Mouse (Mus musculus) limb, embryonic 13.5 days (tissue): ENCODE measurements at regions not wholly inside any gene's neighbourhood (a gene's known extent, or its start where the extent isn't known, plus 50 kb on each side); places are given as distances from the start of the nearest gene placed in this dataset.
A peak's percentile ranks its signal among the peaks of the same experiment; 100 is the strongest.
"Not testable (repeated sequence)": the region's sequence is repeated elsewhere in the genome, so short reads cannot be mapped to it uniquely, and the experiment has no call there.

Experiments
- ATAC-seq: fragments of 200-750 bp; cut with Nextera tagmentation; 2 replicates; pipeline ENCODE4 v1.8.0; 2017; ENCODE audit warnings: low read depth, moderate number of reproducible peaks, moderate TSS enrichment; ENCODE audit not compliant: low FRiP score
- H3K27ac ChIP-seq: fragments of 300-500 bp; sonication (generic); 2 replicates; pipeline ENCODE4 v1.5.1; 2015; ENCODE audit warnings: inconsistent platforms, mild to moderate bottlenecking, moderate library complexity
- H3K27me3 ChIP-seq: fragments of 300-500 bp; sonication (generic); 2 replicates; pipeline ENCODE4 v1.6.1; 2015; ENCODE audit warnings: mild to moderate bottlenecking, inconsistent platforms
- H3K36me3 ChIP-seq: fragments of 300-500 bp; sonication (generic); 2 replicates; pipeline ENCODE4 v1.6.1; 2015; ENCODE audit warnings: inconsistent platforms, mild to moderate bottlenecking, moderate library complexity
- H3K4me1 ChIP-seq: fragments of 300-500 bp; sonication (generic); 2 replicates; pipeline ENCODE4 v1.6.1; 2015; ENCODE audit warnings: inconsistent platforms
- H3K4me2 ChIP-seq: fragments of 300-500 bp; sonication (generic); replicated peaks from 2 replicates; pipeline ENCODE4 v1.6.1; 2015; ENCODE audit warnings: inconsistent platforms, mild to moderate bottlenecking, moderate library complexity
- H3K4me3 ChIP-seq: fragments of 300-500 bp; sonication (generic); 2 replicates; pipeline ENCODE4 v1.5.1; 2015; ENCODE audit warnings: moderate library complexity, mild to moderate bottlenecking, inconsistent platforms
- H3K9ac ChIP-seq: fragments of 300-500 bp; sonication (generic); 2 replicates; pipeline ENCODE4 v1.6.1; 2015; ENCODE audit warnings: mild to moderate bottlenecking, inconsistent platforms
- H3K9me3 ChIP-seq: fragments of 300-500 bp; sonication (generic); 2 replicates; pipeline ENCODE4 v1.6.1; 2016; ENCODE audit warnings: inconsistent platforms
- WGBS: fragments of 180-500 bp; shearing (Covaris S2); methylation state at CpG from one replicate; pipeline ENCODE4 v1.1.7; 2015; 5-methylcytosine and 5-hydroxymethylcytosine counted together

GRCm38 (mm10) chr13:5107454-5107853 lies 498.5 kb upstream of the Akr1e1 start:
- Histone ChIP-seq H3K36me3 (no peaks in the 10 kb centered on the region), H3K9me3 (no peaks in the 10 kb centered on the region), H3K9ac (no peak overlapping the region), H3K4me1 (no peaks in the 10 kb centered on the region), H3K4me2 (no peak overlapping the region), H3K27ac (no peak overlapping the region), H3K27me3 (no peaks in the 10 kb centered on the region), H3K4me3 (no peak overlapping the region)
- 71% methylated on average over 5 of the region's 5 CpGs for WGBS
- ATAC-seq: no peak

GRCm38 (mm10) chr13:5154911-5155310 lies 545.9 kb upstream of the Akr1e1 start:
- no peaks in the 10 kb centered on the region for H3K27me3 ChIP-seq
- no peak for ATAC-seq
- WGBS: 79% methylated on average over 3 of the region's 3 CpGs
- no peaks in the 10 kb centered on the region for H3K9me3 ChIP-seq
- no peak overlapping the region for H3K4me3 ChIP-seq
- no peak overlapping the region for H3K4me2 ChIP-seq
- H3K36me3 ChIP-seq: no peaks in the 10 kb centered on the region
- no peak overlapping the region for H3K9ac ChIP-seq
- H3K27ac ChIP-seq: no peak overlapping the region
- no peaks in the 10 kb centered on the region for H3K4me1 ChIP-seq

- Histone ChIP-seq H3K4me3 (no peak overlapping the region), H3K36me3 (no peaks in the 10 kb centered on the region), H3K27ac (no peak overlapping the region), H3K4me1 (no peaks in the 10 kb centered on the region), H3K9me3 (no peaks in the 10 kb centered on the region), H3K9ac (no peak overlapping the region), H3K4me2 (no peak overlapping the region), H3K27me3 (no peaks in the 10 kb centered on the region)
- no peak for ATAC-seq
- WGBS: 64% methylated on average over 5 of the region's 5 CpGs
Observed at GRCm38 (mm10) chr13:5159765-5160684, 551.1 kb upstream of the Akr1e1 start.

- Histone ChIP-seq H3K4me2 (no peak overlapping the region), H3K9me3 (no peaks in the 10 kb centered on the region), H3K27ac (no peak overlapping the region), H3K27me3 (no peaks in the 10 kb centered on the region), H3K9ac (no peak overlapping the region), H3K4me1 (no peaks in the 10 kb centered on the region), H3K4me3 (no peak overlapping the region), H3K36me3 (no peaks in the 10 kb centered on the region)
- no peak for ATAC-seq
- WGBS: 88% methylated on average over 2 of the region's 2 CpGs
Observed at GRCm38 (mm10) chr13:5166716-5167115, 557.7 kb upstream of the Akr1e1 start.

- no peak overlapping the region for H3K27ac ChIP-seq
- H3K9ac ChIP-seq: no peak overlapping the region
- H3K27me3 ChIP-seq: no peaks in the 10 kb centered on the region
- no peak overlapping the region for H3K4me3 ChIP-seq
- ATAC-seq: no peak
- H3K36me3 ChIP-seq: no peaks in the 10 kb centered on the region
- WGBS: 84% methylated on average over 4 of the region's 4 CpGs
- H3K4me1 ChIP-seq: no peaks in the 10 kb centered on the region
- no peak overlapping the region for H3K4me2 ChIP-seq
- peaks cover 3% of the 10 kb centered on the region; the same call in 1 of the 2 replicates for H3K9me3 ChIP-seq
Observed at GRCm38 (mm10) chr13:5178996-5179395, 570.0 kb upstream of the Akr1e1 start.

GRCm38 (mm10) chr13:5179552-5179951 lies 570.6 kb upstream of the Akr1e1 start:
- no peak for ATAC-seq
- Histone ChIP-seq H3K9me3 (peaks cover 3% of the 10 kb centered on the region; the same call in 1 of the 2 replicates), H3K4me2 (no peak overlapping the region), H3K27ac (no peak overlapping the region), H3K4me1 (no peaks in the 10 kb centered on the region), H3K27me3 (no peaks in the 10 kb centered on the region), H3K4me3 (no peak overlapping the region), H3K9ac (no peak overlapping the region), H3K36me3 (no peaks in the 10 kb centered on the region)
- 62% methylated on average over 2 of the region's 2 CpGs for WGBS

GRCm38 (mm10) chr13:5185237-5185800 lies 576.3 kb upstream of the Akr1e1 start:
- not testable (repeated sequence) for H3K36me3 ChIP-seq, H3K9me3 ChIP-seq, H3K27ac ChIP-seq, ATAC-seq, H3K27me3 ChIP-seq, H3K4me3 ChIP-seq, H3K4me2 ChIP-seq, H3K9ac ChIP-seq, H3K4me1 ChIP-seq
- WGBS: 35% methylated on average over 1 of the region's 1 CpGs

- H3K27me3 ChIP-seq: no peaks in the 10 kb centered on the region
- H3K36me3 ChIP-seq: no peaks in the 10 kb centered on the region
- H3K9ac ChIP-seq: no peak overlapping the region
- no peak overlapping the region for H3K27ac ChIP-seq
- 17% methylated on average over 1 of the region's 1 CpGs for WGBS
- H3K4me2 ChIP-seq: no peak overlapping the region
- no peaks in the 10 kb centered on the region for H3K9me3 ChIP-seq
- ATAC-seq: peak; percentile 86
- H3K4me1 ChIP-seq: no peaks in the 10 kb centered on the region
- no peak overlapping the region for H3K4me3 ChIP-seq
Observed at GRCm38 (mm10) chr13:5202736-5203135, 593.8 kb upstream of the Akr1e1 start.

GRCm38 (mm10) chr13:5204143-5204542 lies 595.2 kb upstream of the Akr1e1 start:
- H3K9me3 ChIP-seq: no peaks in the 10 kb centered on the region
- no peak for ATAC-seq
- H3K4me2 ChIP-seq: no peak overlapping the region
- H3K36me3 ChIP-seq: no peaks in the 10 kb centered on the region
- no peak overlapping the region for H3K9ac ChIP-seq
- H3K4me3 ChIP-seq: no peak overlapping the region
- no peaks in the 10 kb centered on the region for H3K27me3 ChIP-seq
- H3K4me1 ChIP-seq: no peaks in the 10 kb centered on the region
- H3K27ac ChIP-seq: no peak overlapping the region
- 20% methylated on average over 2 of the region's 2 CpGs for WGBS

GRCm38 (mm10) chr13:5211659-5212058 lies 602.7 kb upstream of the Akr1e1 start:
- WGBS: 17% methylated on average over 1 of the region's 1 CpGs

GRCm38 (mm10) chr13:5229476-5229875 lies 620.5 kb upstream of the Akr1e1 start:
- no peak overlapping the region for H3K27ac ChIP-seq
- H3K36me3 ChIP-seq: no peaks in the 10 kb centered on the region
- H3K9me3 ChIP-seq: no peaks in the 10 kb centered on the region
- no peak overlapping the region for H3K4me2 ChIP-seq
- no peak overlapping the region for H3K4me3 ChIP-seq
- WGBS: 84% methylated on average over 3 of the region's 3 CpGs
- no peaks in the 10 kb centered on the region for H3K4me1 ChIP-seq
- no peaks in the 10 kb centered on the region for H3K27me3 ChIP-seq
- no peak overlapping the region for H3K9ac ChIP-seq
- ATAC-seq: no peak

More at GRCm38 (mm10) chr13:5211659-5212058, 602.7 kb upstream of the Akr1e1 start:
- H3K27me3 ChIP-seq: 0 out of 2 replicates have a peak, but pooled peaks cover 6% of the 10 kb centered on the region
- H3K36me3 ChIP-seq: no peaks in the 10 kb centered on the region
- no peaks in the 10 kb centered on the region for H3K9me3 ChIP-seq
- ATAC-seq: peak; percentile 59
- no peak overlapping the region for H3K27ac ChIP-seq
- H3K4me2 ChIP-seq: no peak overlapping the region
- H3K4me1 ChIP-seq: peaks cover 9% of the 10 kb centered on the region; the same call in 1 of the 2 replicates
- no peak overlapping the region for H3K4me3 ChIP-seq
- H3K9ac ChIP-seq: no peak overlapping the region

- ATAC-seq: no peak
- Histone ChIP-seq H3K9ac (no peak overlapping the region), H3K4me1 (no peaks in the 10 kb centered on the region), H3K4me2 (no peak overlapping the region), H3K27me3 (no peaks in the 10 kb centered on the region), H3K36me3 (no peaks in the 10 kb centered on the region), H3K27ac (no peak overlapping the region), H3K9me3 (no peaks in the 10 kb centered on the region), H3K4me3 (no peak overlapping the region)
- WGBS: 52% methylated on average over 3 of the region's 3 CpGs
Observed at GRCm38 (mm10) chr13:5234232-5234631, 625.3 kb upstream of the Akr1e1 start.
